Mouse (Mus musculus) CH12.LX (cell line): ENCODE results near the gene Eea1.

Experiments used
- MAZ ChIP-seq: IDR thresholded peaks from 2 replicates; pipeline ENCODE4 v1.6.1; 2012; ENCODE audit warnings: low read depth, mild to moderate bottlenecking, inconsistent platforms, low read length, improper control_type of control experiment, moderate library complexity
- POLR2AphosphoS2 ChIP-seq: IDR thresholded peaks from 2 replicates; pipeline ENCODE4 v1.6.1; 2011; ENCODE audit warnings: low read depth, low read length, improper control_type of control experiment
- UBTF ChIP-seq: IDR thresholded peaks from 2 replicates; pipeline ENCODE4 v1.6.1; 2012; ENCODE audit warnings: low read depth, mild to moderate bottlenecking, inconsistent platforms, low read length, improper control_type of control experiment, moderate library complexity
- ZNF384 ChIP-seq: IDR thresholded peaks from 2 replicates; pipeline ENCODE4 v1.6.1; 2012; ENCODE audit warnings: low read depth, low read length, improper control_type of control experiment, inconsistent platforms

- no peak for TF ChIP-seq POLR2AphosphoS2
- TF ChIP-seq UBTF: no peak
- TF ChIP-seq ZNF384: no peak
- TF ChIP-seq MAZ: no peak
These were observed 46.2 kb upstream of the Eea1 start for GRCm38 (mm10) chr10:95894036-95894855.
